Mouse (Mus musculus): ENCODE measurements around the gene Ghitm. TPM values are rescaled to one million over a fixed set of nuclear protein-coding genes. Genes with fewer than 3 reads are reported as not detected.

Ghitm gene
- polyA plus RNA-seq, 1 experiment from 2014 or later: 214 TPM

DNA sequence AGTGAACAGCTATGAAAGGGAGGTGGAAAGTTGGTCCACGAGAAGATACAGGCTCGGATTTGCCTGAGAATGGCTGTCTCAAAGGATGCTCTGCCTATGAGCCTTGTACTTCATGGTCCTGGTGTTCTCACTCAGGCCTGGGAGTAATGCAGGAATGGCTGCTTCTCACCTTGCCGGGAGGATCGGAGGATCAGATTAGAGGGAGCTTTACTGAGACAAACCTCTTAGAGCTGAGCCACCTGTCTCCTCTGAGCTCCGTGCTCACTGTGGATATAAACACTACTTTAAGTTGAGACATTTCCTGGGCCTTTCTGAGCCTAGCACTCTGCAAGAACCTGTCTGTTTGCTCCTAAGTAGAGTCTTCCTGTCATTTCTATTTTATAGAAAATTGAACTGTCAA is 33.5 kb downstream of the Ghitm start:
- no peak overlapping the region for H3K27ac ChIP-seq (replicated peaks; ENCODE audit: low read depth, low read length)
- H3K27me3 ChIP-seq (ENCODE audit: control insufficient read depth, insufficient read depth, low read length): peaks cover 3% of the 10 kb centered on the region
- no peak for ATAC-seq (replicated peaks; ENCODE audit: insufficient number of reproducible peaks, low FRiP score, low TSS enrichment, low read depth)
- no peak overlapping the region for H3K4me2 ChIP-seq (ENCODE audit: low read depth, low read length)
- peaks cover 5% of the 10 kb centered on the region for H3K4me1 ChIP-seq (ENCODE audit: control insufficient read depth, insufficient read depth, low read length)
- DNase-seq (ENCODE audit: low spot score): no peak
- H3K36me3 ChIP-seq (replicated peaks; ENCODE audit: control insufficient read depth, insufficient read depth, low read depth, low read length): no peaks in the 10 kb centered on the region
- H3K4me3 ChIP-seq (ENCODE audit: low read depth, low read length): no peak overlapping the region
- WGBS: 74% methylated on average over 5 of the region's 5 CpGs
- H3K9ac ChIP-seq (replicated peaks; ENCODE audit: low read length): no peak overlapping the region
- no peaks in the 10 kb centered on the region for H3K9me3 ChIP-seq (replicated peaks; ENCODE audit: control insufficient read depth, low read length)

DNA sequence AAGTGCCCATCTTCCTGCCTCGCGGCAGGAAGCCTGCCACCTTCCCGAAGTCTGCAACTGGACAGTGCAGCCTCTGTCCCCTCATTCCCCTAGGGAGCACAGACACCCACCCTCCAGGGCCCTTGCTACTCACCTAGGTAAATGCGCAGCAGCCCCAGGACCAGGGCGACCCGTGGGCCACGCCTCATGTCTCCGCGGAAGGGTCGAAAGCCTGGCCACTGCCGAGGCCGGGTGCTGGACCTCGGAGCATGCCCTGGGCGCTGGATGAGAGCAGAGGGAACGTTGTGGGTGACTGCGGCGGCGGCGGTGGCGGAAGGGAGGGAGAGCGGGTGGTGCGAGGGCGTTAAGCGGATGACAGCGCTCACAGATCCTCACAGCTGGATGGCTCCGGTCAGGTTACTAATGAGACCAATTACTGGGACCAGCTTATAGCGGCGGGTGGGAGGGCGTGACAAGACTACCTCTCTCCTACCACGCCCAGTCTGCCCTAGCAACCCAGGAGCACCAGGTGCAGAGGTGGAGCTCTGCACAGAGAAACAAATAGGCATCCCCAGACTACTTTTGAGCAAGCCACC is 37.0 kb downstream of the Ghitm start, which contains the start of gene Cdhr1:
TSS of gene Cdhr1 (minus strand) at position 392 of the 575 bp plus-strand sequence.
- H3K36me3 ChIP-seq (replicated peaks; ENCODE audit: control insufficient read depth, insufficient read depth, low read depth, low read length): no peaks in the 10 kb centered on the region
- peaks cover 3% of the 10 kb centered on the region for H3K27me3 ChIP-seq (ENCODE audit: control insufficient read depth, insufficient read depth, low read length)
- no peak within 1 kb of the TSS for H3K27ac ChIP-seq (replicated peaks; ENCODE audit: low read depth, low read length)
- H3K4me3 ChIP-seq (ENCODE audit: low read depth, low read length): peak within 1 kb of the TSS; percentile 18
- H3K4me2 ChIP-seq (ENCODE audit: low read depth, low read length): peak within 1 kb of the TSS; percentile 60
- H3K9ac ChIP-seq (replicated peaks; ENCODE audit: low read length): no peak within 1 kb of the TSS
- WGBS: 0% methylated on average over 28 of the region's 30 CpGs
- no peaks in the 10 kb centered on the region for H3K9me3 ChIP-seq (replicated peaks; ENCODE audit: control insufficient read depth, low read length)
- ATAC-seq (replicated peaks; ENCODE audit: insufficient number of reproducible peaks, low FRiP score, low TSS enrichment, low read depth): peak; percentile 86
- peaks cover 5% of the 10 kb centered on the region for H3K4me1 ChIP-seq (ENCODE audit: control insufficient read depth, insufficient read depth, low read length)
- peak; percentile 66 for DNase-seq (ENCODE audit: low spot score)

DNA sequence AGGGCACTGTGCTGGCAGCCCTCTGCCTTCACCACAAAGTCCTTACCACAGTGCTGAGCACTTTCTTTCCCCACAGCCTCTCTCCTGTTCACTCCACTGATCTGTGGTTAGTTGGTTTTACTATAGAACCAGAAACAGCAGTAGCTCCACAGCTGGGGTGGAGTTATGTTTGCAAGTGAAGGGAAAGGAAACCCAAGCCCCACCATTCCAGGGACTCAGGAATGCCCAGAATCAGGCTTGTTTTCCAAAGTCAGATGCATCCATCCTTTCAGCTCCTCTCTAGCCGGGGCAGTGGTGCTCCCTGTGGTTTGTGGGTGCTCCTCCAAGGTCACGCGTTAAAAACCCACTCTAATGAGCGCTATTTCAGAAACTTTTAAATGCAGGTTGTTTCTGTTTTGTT is 39.5 kb downstream of the Ghitm start:
- DNase-seq (ENCODE audit: low spot score) (no peak), ATAC-seq (replicated peaks; ENCODE audit: insufficient number of reproducible peaks, low FRiP score, low TSS enrichment, low read depth) (no peak)
- H3K36me3 ChIP-seq (replicated peaks; ENCODE audit: control insufficient read depth, insufficient read depth, low read depth, low read length): no peaks in the 10 kb centered on the region
- no peaks in the 10 kb centered on the region for H3K9me3 ChIP-seq (replicated peaks; ENCODE audit: control insufficient read depth, low read length)
- H3K4me2 ChIP-seq (ENCODE audit: low read depth, low read length): no peak overlapping the region
- WGBS: 78% methylated on average over 4 of the region's 4 CpGs
- H3K27me3 ChIP-seq (ENCODE audit: control insufficient read depth, insufficient read depth, low read length): peaks cover 3% of the 10 kb centered on the region
- H3K4me1 ChIP-seq (ENCODE audit: control insufficient read depth, insufficient read depth, low read length): peaks cover 5% of the 10 kb centered on the region
- H3K4me3 ChIP-seq (ENCODE audit: low read depth, low read length): no peak overlapping the region
- H3K9ac ChIP-seq (replicated peaks; ENCODE audit: low read length): no peak overlapping the region
- no peak overlapping the region for H3K27ac ChIP-seq (replicated peaks; ENCODE audit: low read depth, low read length)

GRCm38 (mm10) chr14:37094436-37094835 is 40.6 kb downstream of the Ghitm start:
- H3K36me3 ChIP-seq (replicated peaks; ENCODE audit: control insufficient read depth, insufficient read depth, low read depth, low read length): no peaks in the 10 kb centered on the region
- DNase-seq (ENCODE audit: low spot score) (no peak), ATAC-seq (replicated peaks; ENCODE audit: insufficient number of reproducible peaks, low FRiP score, low TSS enrichment, low read depth) (no peak)
- peaks cover 5% of the 10 kb centered on the region for H3K4me1 ChIP-seq (ENCODE audit: control insufficient read depth, insufficient read depth, low read length)
- no peak overlapping the region for H3K4me3 ChIP-seq (ENCODE audit: low read depth, low read length)
- no peak overlapping the region for H3K27ac ChIP-seq (replicated peaks; ENCODE audit: low read depth, low read length)
- whole genome bisulfite sequencing: 65% methylated on average over 6 of the region's 6 CpGs
- no peak overlapping the region for H3K9ac ChIP-seq (replicated peaks; ENCODE audit: low read length)
- no peak overlapping the region for H3K4me2 ChIP-seq (ENCODE audit: low read depth, low read length)
- H3K9me3 ChIP-seq (replicated peaks; ENCODE audit: control insufficient read depth, low read length): no peaks in the 10 kb centered on the region
- peaks cover 3% of the 10 kb centered on the region for H3K27me3 ChIP-seq (ENCODE audit: control insufficient read depth, insufficient read depth, low read length)

DNA sequence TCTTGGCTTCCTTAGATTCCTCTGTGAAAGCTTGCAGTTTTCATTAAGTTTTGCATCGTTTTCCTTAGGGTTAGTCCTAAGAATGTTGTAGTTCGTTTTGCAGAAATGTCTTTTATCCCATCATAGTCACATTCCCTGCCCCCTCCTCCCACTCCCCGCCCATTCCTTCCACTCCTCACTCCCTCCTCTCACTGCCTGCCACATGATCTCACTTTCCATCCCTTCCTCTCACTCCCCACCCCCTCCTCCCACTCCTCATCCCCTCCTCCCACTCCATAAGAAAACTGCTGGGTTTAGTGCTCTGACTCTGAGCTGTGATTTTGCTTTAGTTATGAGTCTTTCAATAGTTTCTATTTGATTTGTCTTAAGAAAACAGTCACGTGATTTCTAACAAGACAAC is 51.3 kb downstream of the Ghitm start:
- ATAC-seq (replicated peaks; ENCODE audit: insufficient number of reproducible peaks, low FRiP score, low TSS enrichment, low read depth) (no peak), DNase-seq (ENCODE audit: low spot score) (peak; percentile 9)
- H3K27ac ChIP-seq (replicated peaks; ENCODE audit: low read depth, low read length): no peak overlapping the region
- WGBS: 41% methylated on average over 4 of the region's 4 CpGs
- no peaks in the 10 kb centered on the region for H3K27me3 ChIP-seq (ENCODE audit: control insufficient read depth, insufficient read depth, low read length)
- H3K4me3 ChIP-seq (ENCODE audit: low read depth, low read length): no peak overlapping the region
- H3K4me1 ChIP-seq (ENCODE audit: control insufficient read depth, insufficient read depth, low read length): no peaks in the 10 kb centered on the region
- H3K36me3 ChIP-seq (replicated peaks; ENCODE audit: control insufficient read depth, insufficient read depth, low read depth, low read length): no peaks in the 10 kb centered on the region
- no peak overlapping the region for H3K9ac ChIP-seq (replicated peaks; ENCODE audit: low read length)
- H3K9me3 ChIP-seq (replicated peaks; ENCODE audit: control insufficient read depth, low read length): no peaks in the 10 kb centered on the region
- H3K4me2 ChIP-seq (ENCODE audit: low read depth, low read length): no peak overlapping the region

DNA sequence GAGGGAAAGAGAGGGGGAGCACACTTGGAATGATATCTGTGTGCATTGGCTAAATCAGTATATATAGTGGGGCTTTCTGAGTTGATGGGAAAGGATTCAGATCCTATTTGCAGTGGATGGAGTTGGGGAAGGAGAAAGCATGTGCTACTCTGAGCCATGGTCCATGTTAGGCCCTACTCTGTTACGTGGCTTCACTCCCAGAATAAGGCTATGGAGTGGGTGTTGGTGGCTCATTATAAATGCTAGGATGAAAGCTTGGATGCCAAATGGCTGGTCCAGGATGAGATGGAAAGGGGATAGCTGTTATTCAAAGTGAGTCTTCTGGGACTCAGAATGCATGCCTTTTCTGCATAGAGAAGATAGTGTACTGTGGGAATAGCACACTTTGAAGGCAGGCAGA is 54.3 kb downstream of the Ghitm start:
- no peaks in the 10 kb centered on the region for H3K27me3 ChIP-seq (ENCODE audit: control insufficient read depth, insufficient read depth, low read length)
- H3K4me2 ChIP-seq (ENCODE audit: low read depth, low read length): no peak overlapping the region
- H3K4me1 ChIP-seq (ENCODE audit: control insufficient read depth, insufficient read depth, low read length): no peaks in the 10 kb centered on the region
- DNase-seq (ENCODE audit: low spot score) (no peak), ATAC-seq (replicated peaks; ENCODE audit: insufficient number of reproducible peaks, low FRiP score, low TSS enrichment, low read depth) (no peak)
- no peak overlapping the region for H3K27ac ChIP-seq (replicated peaks; ENCODE audit: low read depth, low read length)
- WGBS: 83% methylated on average over 1 of the region's 1 CpGs
- H3K9me3 ChIP-seq (replicated peaks; ENCODE audit: control insufficient read depth, low read length): no peaks in the 10 kb centered on the region
- H3K4me3 ChIP-seq (ENCODE audit: low read depth, low read length): no peak overlapping the region
- H3K36me3 ChIP-seq (replicated peaks; ENCODE audit: control insufficient read depth, insufficient read depth, low read depth, low read length): no peaks in the 10 kb centered on the region
- no peak overlapping the region for H3K9ac ChIP-seq (replicated peaks; ENCODE audit: low read length)

Other genes starting within 250 kb of the Ghitm start
- 34.5 and 39.0 TPM in 2 replicates for gene Ccser2, start 166.5 kb downstream of the Ghitm start, polyA plus RNA-seq (2014; fragmentation: Nextera tagmentation; extraction: Ambion mirVana)
- not detected in 2 replicates for gene Rgr, start 86.3 kb downstream of the Ghitm start, polyA plus RNA-seq (2014; fragmentation: Nextera tagmentation; extraction: Ambion mirVana)
- not detected in 2 replicates for gene Lrit1, start 80.4 kb downstream of the Ghitm start, polyA plus RNA-seq (2014; fragmentation: Nextera tagmentation; extraction: Ambion mirVana)
- not detected in 2 replicates for gene Lrit2, start 67.3 kb downstream of the Ghitm start, polyA plus RNA-seq (2014; fragmentation: Nextera tagmentation; extraction: Ambion mirVana)
- 3.1 and 4.1 TPM in 2 replicates for gene Cdhr1, start 36.9 kb downstream of the Ghitm start, polyA plus RNA-seq (2014; fragmentation: Nextera tagmentation; extraction: Ambion mirVana)
- 0.39 and 0.42 TPM in 2 replicates for gene 2610528A11Rik, start 21.2 kb downstream of the Ghitm start, polyA plus RNA-seq (2014; fragmentation: Nextera tagmentation; extraction: Ambion mirVana)